Mouse (Mus musculus): ENCODE measurements around the gene Them7. TPM values are rescaled to one million over a fixed set of nuclear protein-coding genes. Genes with fewer than 3 reads are reported as not detected.
A peak's percentile ranks its signal among the peaks of the same experiment; 100 is the strongest.

Gene Them7
- polyA plus RNA-seq, 1 experiment from 2014 or later = 0.87 TPM

DNA sequence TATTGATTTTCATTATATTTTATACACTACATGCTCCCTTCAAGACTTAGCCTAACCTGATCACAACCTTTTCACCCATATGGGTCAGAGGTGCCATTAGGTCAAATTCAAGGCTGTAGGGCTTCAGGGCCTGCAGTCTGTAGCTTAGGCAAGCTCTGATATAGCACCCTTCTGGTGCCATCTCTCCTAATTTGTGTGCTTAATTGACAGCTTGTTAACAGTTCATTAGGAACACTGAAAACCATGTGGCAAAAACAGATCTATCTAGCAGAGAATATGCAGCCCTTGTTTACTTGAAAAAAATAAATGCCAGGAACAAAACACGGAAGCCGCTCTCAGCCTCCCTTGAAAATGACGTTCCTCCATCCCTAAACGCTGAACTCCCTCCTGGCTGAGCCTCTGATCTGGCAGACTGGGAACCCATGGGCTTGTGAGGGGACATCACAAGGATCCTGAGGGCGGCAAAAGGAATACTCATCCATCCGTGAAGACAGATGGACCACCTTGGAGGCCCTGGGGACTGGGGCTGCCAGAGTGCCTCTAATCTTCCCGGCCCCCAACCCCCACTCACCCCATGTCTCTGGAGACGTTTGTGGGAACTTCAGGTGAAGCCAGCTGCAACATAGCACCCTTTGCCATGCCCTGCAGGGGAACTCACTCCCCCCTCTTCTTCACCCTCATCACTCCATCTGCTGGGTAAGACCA, 113.2 kb downstream of the Them7 start:
- Histone ChIP-seq H3K36me3 (no peaks in the 10 kb centered on the region), H3K4me3 (replicated peaks) (no peak overlapping the region), H3K9me3 (no peaks in the 10 kb centered on the region), H3K4me1 (replicated peaks) (peaks cover 8% of the 10 kb centered on the region; the same call in 1 of the 2 replicates), H3K27ac (no peak overlapping the region), H3K27me3 (peaks cover 11% of the 10 kb centered on the region; the same call in 1 of the 2 replicates), H3K9ac (replicated peaks) (no peak overlapping the region), H3K4me2 (no peak overlapping the region)
- no peak for ATAC-seq (ENCODE audit: insufficient number of reproducible peaks, insufficient read depth, low FRiP score, low TSS enrichment, low read depth)
- WGBS = 22% methylated on average over 8 of the region's 8 CpGs

DNA sequence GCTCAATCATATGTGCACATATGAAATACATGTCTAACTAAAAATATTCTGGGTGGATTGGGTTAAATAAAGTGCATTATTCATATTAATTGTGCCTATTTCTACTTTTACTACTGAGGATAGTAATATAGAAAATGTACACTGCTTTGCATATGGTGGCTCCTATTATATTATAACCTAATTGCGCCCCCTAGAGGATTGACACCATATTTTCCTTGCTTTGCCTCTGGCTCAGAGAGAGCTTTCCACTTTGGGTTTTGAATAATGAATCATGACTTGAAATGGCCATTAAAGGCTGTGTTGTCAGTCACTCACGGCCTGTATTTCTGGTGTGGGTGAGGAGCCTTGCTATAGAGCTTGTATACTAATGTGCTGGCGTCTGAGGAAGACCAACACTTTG, 115.9 kb downstream of the Them7 start:
- no peak overlapping the region for H3K4me3 ChIP-seq (replicated peaks)
- no peak overlapping the region for H3K27ac ChIP-seq
- no peak overlapping the region for H3K4me2 ChIP-seq
- 57% methylated on average over 3 of the region's 3 CpGs for WGBS
- no peak overlapping the region for H3K9ac ChIP-seq (replicated peaks)
- H3K27me3 ChIP-seq = no peaks in the 10 kb centered on the region
- ATAC-seq (ENCODE audit: insufficient number of reproducible peaks, insufficient read depth, low FRiP score, low TSS enrichment, low read depth) = no peak
- no peaks in the 10 kb centered on the region for H3K36me3 ChIP-seq
- H3K9me3 ChIP-seq = no peaks in the 10 kb centered on the region
- peaks cover 8% of the 10 kb centered on the region; the same call in 1 of the 2 replicates for H3K4me1 ChIP-seq (replicated peaks)

DNA sequence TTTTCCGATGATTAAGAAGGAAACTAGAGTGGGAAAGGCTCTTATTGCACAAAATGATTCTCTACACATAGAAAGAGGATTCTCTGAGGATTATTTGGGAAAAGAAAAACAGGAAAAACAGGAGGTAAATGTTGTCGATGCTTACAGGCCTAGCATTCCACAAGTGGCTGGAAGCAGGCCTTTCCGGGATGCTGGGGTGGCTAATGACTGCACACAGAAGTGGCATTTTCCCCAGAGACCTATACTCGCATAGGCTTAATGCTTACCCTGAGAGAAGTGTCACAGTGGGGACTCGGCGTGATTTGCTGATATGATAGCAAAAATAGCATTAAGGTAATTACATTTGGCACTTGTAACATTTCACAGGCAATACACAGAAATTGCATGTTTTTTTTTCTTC, 124.8 kb downstream of the Them7 start:
- Histone ChIP-seq H3K4me1 (replicated peaks) (no peaks in the 10 kb centered on the region), H3K4me3 (replicated peaks) (no peak overlapping the region), H3K9me3 (no peaks in the 10 kb centered on the region), H3K9ac (replicated peaks) (no peak overlapping the region), H3K36me3 (no peaks in the 10 kb centered on the region), H3K4me2 (no peak overlapping the region), H3K27ac (no peak overlapping the region), H3K27me3 (no peaks in the 10 kb centered on the region)
- WGBS = 66% methylated on average over 6 of the region's 6 CpGs
- no peak for ATAC-seq (ENCODE audit: insufficient number of reproducible peaks, insufficient read depth, low FRiP score, low TSS enrichment, low read depth)

DNA sequence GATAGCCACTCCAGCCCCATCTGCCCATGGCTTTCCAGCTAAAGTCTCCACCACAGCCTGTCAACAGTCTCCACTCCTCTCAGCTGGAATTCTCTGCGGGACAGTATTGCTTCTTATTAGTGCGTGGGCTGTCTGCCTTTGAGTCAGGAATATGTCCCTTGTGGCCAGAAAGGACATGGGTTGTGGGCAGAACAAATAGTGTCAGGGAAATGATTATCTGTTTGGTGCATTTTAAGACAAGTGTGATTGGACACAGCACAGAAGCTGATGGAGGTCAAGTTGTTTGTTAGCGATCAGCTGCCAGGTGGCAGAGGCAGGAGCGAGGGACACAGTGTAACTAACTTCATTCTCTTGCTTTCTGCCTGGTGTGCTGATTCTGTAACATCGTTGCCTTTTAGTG, 132.7 kb downstream of the Them7 start:
- H3K4me2 ChIP-seq = no peak overlapping the region
- H3K27ac ChIP-seq = no peak overlapping the region
- H3K9ac ChIP-seq (replicated peaks) = no peak overlapping the region
- H3K4me3 ChIP-seq (replicated peaks) = no peak overlapping the region
- 64% methylated on average over 5 of the region's 5 CpGs for WGBS
- no peaks in the 10 kb centered on the region for H3K27me3 ChIP-seq
- no peaks in the 10 kb centered on the region for H3K36me3 ChIP-seq
- H3K4me1 ChIP-seq (replicated peaks) = no peaks in the 10 kb centered on the region; the same call in 1 of the 2 replicates
- no peak for ATAC-seq (ENCODE audit: insufficient number of reproducible peaks, insufficient read depth, low FRiP score, low TSS enrichment, low read depth)
- no peaks in the 10 kb centered on the region for H3K9me3 ChIP-seq

DNA sequence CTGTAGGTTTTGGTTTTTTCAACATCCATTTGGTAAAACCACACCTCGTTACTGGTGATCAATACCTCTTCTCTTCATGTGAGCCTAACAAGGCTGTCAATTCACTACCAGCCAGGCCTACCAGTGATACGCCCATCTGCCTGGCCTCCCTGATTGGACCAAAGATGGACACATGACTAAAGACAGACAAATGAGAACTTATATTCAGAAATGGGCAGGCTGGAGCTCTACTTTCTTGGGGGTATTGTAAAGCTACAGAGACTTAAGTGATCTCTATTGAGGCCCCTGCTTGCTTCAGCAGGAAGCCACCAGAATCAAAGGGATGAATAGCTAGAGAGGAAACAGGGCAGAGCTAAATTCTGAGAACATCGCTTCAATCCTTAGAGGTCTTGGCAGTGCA, 133.9 kb downstream of the Them7 start:
- WGBS = 93% methylated on average over 3 of the region's 3 CpGs

DNA sequence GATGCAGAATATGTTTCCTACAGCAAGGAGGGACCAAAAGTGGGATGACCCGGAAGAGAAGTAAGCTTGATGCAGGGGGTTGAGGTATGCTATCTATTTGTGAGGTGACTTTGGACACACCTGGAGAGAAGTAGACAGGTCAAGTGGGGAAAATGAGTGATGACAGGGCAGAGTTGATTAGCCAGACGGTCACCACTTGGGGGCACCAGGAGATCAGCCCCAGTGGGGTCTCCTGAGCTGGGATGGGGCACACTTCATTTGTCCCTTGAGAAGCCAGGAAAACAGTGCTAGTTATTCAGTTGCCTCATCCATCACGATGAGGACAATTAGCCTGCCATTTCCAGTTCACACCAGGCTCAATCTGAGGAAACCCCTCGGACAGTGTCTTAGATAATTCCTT, 143.5 kb downstream of the Them7 start:
- WGBS = 38% methylated on average over 4 of the region's 4 CpGs
- ATAC-seq (ENCODE audit: insufficient number of reproducible peaks, insufficient read depth, low FRiP score, low TSS enrichment, low read depth) = no peak
- no peak overlapping the region for H3K27ac ChIP-seq

More for the DNA sequence above, 133.9 kb downstream of the Them7 start:
- Histone ChIP-seq H3K9ac (replicated peaks) (no peak overlapping the region), H3K4me1 (replicated peaks) (no peaks in the 10 kb centered on the region; the same call in 1 of the 2 replicates), H3K4me3 (replicated peaks) (no peak overlapping the region), H3K27me3 (no peaks in the 10 kb centered on the region), H3K9me3 (no peaks in the 10 kb centered on the region), H3K36me3 (no peaks in the 10 kb centered on the region), H3K27ac (no peak overlapping the region), H3K4me2 (no peak overlapping the region)
- no peak for ATAC-seq (ENCODE audit: insufficient number of reproducible peaks, insufficient read depth, low FRiP score, low TSS enrichment, low read depth)

DNA sequence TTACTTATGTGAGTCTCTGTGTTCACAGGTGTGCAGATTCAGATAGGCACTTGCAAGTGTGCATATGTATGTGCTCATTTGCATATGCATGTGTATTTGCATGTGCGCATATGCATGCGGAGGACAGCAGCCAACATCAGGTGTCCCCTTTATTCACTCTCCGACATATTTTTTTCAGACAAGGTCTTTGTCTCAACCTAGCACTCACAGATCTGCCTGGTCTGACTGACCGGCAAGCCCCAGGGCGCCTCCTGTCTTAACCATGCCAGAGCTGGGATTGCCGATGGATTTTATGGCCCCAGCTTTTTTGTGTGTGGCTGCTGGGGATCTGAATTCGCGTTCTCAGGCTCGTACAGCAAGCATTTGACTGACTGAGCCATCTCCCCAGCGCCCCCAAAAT, 146.1 kb downstream of the Them7 start:
- peaks cover 8% of the 10 kb centered on the region for H3K27me3 ChIP-seq
- peak overlapping the region; percentile 43 for H3K4me2 ChIP-seq
- H3K9me3 ChIP-seq = no peaks in the 10 kb centered on the region
- H3K36me3 ChIP-seq = no peaks in the 10 kb centered on the region
- no peak overlapping the region for H3K27ac ChIP-seq
- H3K4me1 ChIP-seq (replicated peaks) = peaks cover 9% of the 10 kb centered on the region
- ATAC-seq (ENCODE audit: insufficient number of reproducible peaks, insufficient read depth, low FRiP score, low TSS enrichment, low read depth) = no peak; the same call in 1 of the 2 replicates
- H3K4me3 ChIP-seq (replicated peaks) = peak overlapping the region; percentile 19
- H3K9ac ChIP-seq (replicated peaks) = 0 out of 2 replicates have a peak overlapping the region, but pooled peaks have one; percentile 44
- WGBS = 5% methylated on average over 10 of the region's 10 CpGs

More for the DNA sequence above, 143.5 kb downstream of the Them7 start:
- Histone ChIP-seq H3K9ac (replicated peaks) (no peak overlapping the region), H3K36me3 (no peaks in the 10 kb centered on the region), H3K4me2 (no peak overlapping the region), H3K27me3 (peaks cover 8% of the 10 kb centered on the region), H3K4me1 (replicated peaks) (peaks cover 9% of the 10 kb centered on the region), H3K4me3 (replicated peaks) (no peak overlapping the region), H3K9me3 (no peaks in the 10 kb centered on the region)

DNA sequence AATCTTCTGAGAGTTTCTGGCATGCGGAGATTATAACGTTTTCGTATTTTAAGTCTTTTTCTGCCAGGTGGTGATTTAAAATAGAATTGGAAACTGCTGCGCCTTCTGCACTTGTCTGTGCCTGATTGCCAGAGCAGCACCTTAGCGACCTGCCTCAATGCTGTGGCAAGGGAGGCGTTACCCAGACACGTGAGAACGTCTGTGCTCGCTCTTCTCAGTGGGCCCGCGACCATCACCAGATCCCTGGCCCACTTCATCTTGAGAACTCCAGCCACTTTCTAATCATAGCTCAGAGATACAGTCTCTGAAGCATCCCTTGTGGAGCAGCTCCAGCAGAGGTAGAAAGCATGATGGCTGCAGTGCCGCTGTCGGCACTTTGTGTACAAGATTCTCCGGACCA, 146.6 kb downstream of the Them7 start:
- H3K27ac ChIP-seq = no peak overlapping the region
- peaks cover 8% of the 10 kb centered on the region for H3K27me3 ChIP-seq
- 25% methylated on average over 14 of the region's 14 CpGs for WGBS
- ATAC-seq (ENCODE audit: insufficient number of reproducible peaks, insufficient read depth, low FRiP score, low TSS enrichment, low read depth) = no peak
- H3K4me1 ChIP-seq (replicated peaks) = peaks cover 9% of the 10 kb centered on the region
- H3K9ac ChIP-seq (replicated peaks) = 0 out of 2 replicates have a peak overlapping the region, but pooled peaks have one; percentile 44
- no peaks in the 10 kb centered on the region for H3K36me3 ChIP-seq
- no peaks in the 10 kb centered on the region for H3K9me3 ChIP-seq
- H3K4me2 ChIP-seq = peak overlapping the region; percentile 43
- H3K4me3 ChIP-seq (replicated peaks) = peak overlapping the region; percentile 19; the same call in 1 of the 2 replicates

DNA sequence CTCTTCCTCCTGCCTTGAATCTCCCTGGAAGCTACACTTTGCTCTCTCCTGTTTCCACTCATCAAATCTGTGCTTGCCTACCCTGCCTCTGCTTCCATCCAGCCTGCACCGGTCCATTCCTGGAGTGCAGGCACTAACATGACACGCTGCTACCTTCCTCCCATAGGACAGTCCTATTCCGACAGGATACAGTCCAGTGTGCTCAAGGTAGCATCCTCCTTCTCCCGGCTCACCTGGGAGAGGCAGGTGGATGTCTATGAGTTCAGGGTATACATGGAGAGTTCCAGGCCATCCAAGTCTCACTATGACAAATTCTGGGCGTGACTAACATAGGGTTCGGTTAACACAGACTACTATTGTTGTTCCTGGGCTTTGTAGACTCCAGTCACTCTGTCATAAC, 148.0 kb downstream of the Them7 start:
- WGBS = 90% methylated on average over 6 of the region's 6 CpGs
- no peaks in the 10 kb centered on the region for H3K36me3 ChIP-seq
- H3K4me1 ChIP-seq (replicated peaks) = peaks cover 9% of the 10 kb centered on the region
- no peak for ATAC-seq (ENCODE audit: insufficient number of reproducible peaks, insufficient read depth, low FRiP score, low TSS enrichment, low read depth)
- H3K4me3 ChIP-seq (replicated peaks) = no peak overlapping the region
- no peak overlapping the region for H3K9ac ChIP-seq (replicated peaks)
- H3K27ac ChIP-seq = no peak overlapping the region
- no peak overlapping the region for H3K4me2 ChIP-seq
- H3K9me3 ChIP-seq = no peaks in the 10 kb centered on the region
- H3K27me3 ChIP-seq = peaks cover 8% of the 10 kb centered on the region

DNA sequence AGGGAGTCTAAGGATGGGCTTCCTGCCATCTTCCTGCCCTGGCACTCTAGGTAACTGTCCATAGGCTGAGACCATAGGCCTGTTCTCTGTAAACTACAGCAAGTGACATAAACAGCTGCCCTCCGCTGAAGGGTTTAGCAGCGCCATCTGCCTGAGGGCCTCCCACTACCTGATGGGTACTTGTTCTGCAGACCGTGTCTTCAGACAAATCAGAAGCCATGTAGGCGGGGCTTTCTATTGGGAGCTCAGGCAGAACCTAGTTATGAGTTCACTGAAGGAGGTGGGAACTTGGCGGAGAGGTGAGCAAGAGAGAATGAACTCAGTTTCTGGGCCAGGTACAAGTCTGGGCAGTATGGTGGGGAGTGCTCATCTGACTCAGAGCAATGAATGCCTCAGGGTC, 148.6 kb downstream of the Them7 start:
- 78% methylated on average over 5 of the region's 5 CpGs for WGBS
- no peak for ATAC-seq (ENCODE audit: insufficient number of reproducible peaks, insufficient read depth, low FRiP score, low TSS enrichment, low read depth)
- no peak overlapping the region for H3K9ac ChIP-seq (replicated peaks)
- peaks cover 8% of the 10 kb centered on the region for H3K27me3 ChIP-seq
- H3K36me3 ChIP-seq = no peaks in the 10 kb centered on the region
- no peaks in the 10 kb centered on the region for H3K9me3 ChIP-seq
- no peak overlapping the region for H3K4me3 ChIP-seq (replicated peaks)
- H3K27ac ChIP-seq = no peak overlapping the region
- no peak overlapping the region for H3K4me2 ChIP-seq
- peaks cover 9% of the 10 kb centered on the region for H3K4me1 ChIP-seq (replicated peaks)

DNA sequence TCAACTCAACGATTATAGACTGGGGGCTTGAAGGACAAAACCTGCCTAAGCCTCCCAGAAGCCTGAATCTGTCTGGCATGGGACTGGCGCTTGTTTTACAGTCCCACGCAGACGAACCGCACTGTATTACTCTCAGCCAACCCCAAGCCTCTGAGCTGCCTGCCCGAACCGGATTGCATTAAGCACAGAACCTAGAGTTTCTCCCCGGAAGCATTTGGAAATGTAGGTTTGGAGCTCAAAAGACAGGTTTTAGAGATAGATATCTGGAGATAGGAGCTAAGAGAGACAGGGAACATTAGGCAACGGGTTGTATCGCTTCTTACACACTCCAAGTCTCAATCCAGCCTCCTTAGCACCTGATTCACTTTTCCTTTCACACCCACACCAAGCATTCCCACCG, 149.5 kb downstream of the Them7 start:
- WGBS = 87% methylated on average over 11 of the region's 11 CpGs
- H3K4me3 ChIP-seq (replicated peaks) = no peak overlapping the region
- H3K9ac ChIP-seq (replicated peaks) = no peak overlapping the region
- H3K27me3 ChIP-seq = peaks cover 8% of the 10 kb centered on the region
- no peaks in the 10 kb centered on the region for H3K9me3 ChIP-seq
- no peaks in the 10 kb centered on the region for H3K36me3 ChIP-seq
- no peak overlapping the region for H3K27ac ChIP-seq
- no peak for ATAC-seq (ENCODE audit: insufficient number of reproducible peaks, insufficient read depth, low FRiP score, low TSS enrichment, low read depth)
- H3K4me1 ChIP-seq (replicated peaks) = peaks cover 9% of the 10 kb centered on the region
- no peak overlapping the region for H3K4me2 ChIP-seq

DNA sequence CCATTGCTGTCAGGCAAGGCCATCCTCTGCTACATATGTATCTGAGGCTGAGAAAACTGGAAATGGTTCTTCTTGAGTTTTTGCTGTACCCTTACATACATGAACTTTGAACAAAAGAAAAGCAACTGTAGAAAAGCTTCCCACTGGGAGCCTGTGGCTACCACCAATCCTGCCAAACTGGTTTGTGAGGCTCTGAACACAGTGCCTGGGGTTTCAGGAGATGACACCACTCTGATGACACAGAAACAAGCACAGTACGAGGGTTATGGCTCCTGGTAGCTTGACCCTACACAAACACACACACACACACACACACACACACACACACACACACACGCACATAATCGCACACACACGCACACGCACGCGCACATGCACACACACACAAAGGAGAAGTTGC, 151.1 kb downstream of the Them7 start:
- no peaks in the 10 kb centered on the region for H3K36me3 ChIP-seq
- peaks cover 7% of the 10 kb centered on the region for H3K4me1 ChIP-seq (replicated peaks)
- H3K27me3 ChIP-seq = peaks cover 6% of the 10 kb centered on the region
- no peaks in the 10 kb centered on the region for H3K9me3 ChIP-seq
- H3K27ac ChIP-seq = no peak overlapping the region
- 85% methylated on average over 7 of the region's 7 CpGs for WGBS
- H3K4me3 ChIP-seq (replicated peaks) = no peak overlapping the region
- H3K4me2 ChIP-seq = no peak overlapping the region
- ATAC-seq (ENCODE audit: insufficient number of reproducible peaks, insufficient read depth, low FRiP score, low TSS enrichment, low read depth) = no peak
- no peak overlapping the region for H3K9ac ChIP-seq (replicated peaks)

Data from limb, embryonic 12.5 days (tissue).